Mouse (Mus musculus): Measurements from ENCODE around the gene Gpr183.

DNA sequence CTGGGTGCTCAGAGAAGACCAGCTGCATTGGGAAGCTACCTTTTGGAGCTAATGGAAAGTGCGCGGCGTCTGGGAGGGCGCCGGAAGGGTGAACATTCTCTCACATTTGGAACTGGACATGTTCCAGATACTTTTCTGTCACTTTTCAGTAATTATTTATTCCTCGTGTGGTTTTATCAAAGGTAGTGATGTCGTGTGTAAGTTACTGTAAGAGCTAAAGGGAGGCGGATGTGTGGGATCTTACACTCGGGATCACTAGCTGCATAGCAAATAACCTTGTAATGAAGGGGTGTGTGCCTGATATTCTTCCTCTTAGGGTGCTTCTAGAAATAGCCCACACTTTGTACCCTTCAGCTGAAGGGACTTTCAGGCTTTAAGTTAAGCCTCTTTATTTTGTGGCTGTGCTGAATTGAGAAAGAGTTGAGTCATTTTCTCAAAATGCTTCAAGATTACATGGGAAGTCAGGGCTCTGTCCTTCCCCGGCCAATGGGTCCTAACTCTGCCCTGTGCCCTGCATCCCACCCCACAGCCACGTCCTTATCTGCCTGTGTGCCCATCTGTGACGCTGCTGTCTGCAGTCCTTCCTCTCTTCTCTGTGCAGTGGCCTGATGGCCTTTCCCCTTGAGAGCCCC is 3.4 kb downstream of the Gpr183 start:
- TF ChIP-seq MAX (IDR thresholded peaks at IDR 0.05), result no peak
- no peak for TF ChIP-seq MYOG (IDR thresholded peaks at IDR 0.05; ENCODE audit: control insufficient read depth, extremely low read depth, insufficient read length)
- TF ChIP-seq CEBPB (IDR thresholded peaks at IDR 0.05; ENCODE audit: low read depth), result no peak
- no peak for TF ChIP-seq CTCF (IDR thresholded peaks at IDR 0.05; ENCODE audit: control insufficient read depth, insufficient read depth, insufficient read length)

All from C2C12 (cell line).